Mouse (Mus musculus): ENCODE data around the gene Fxyd5.

Fxyd5 gene

GRCm38 (mm10) chr7:31040281-31041022 is 1.8 kb downstream of the Fxyd5 start:
- peak; percentile 38 for DNase-seq (ENCODE audit: low read depth, low spot score)

- no peak for DNase-seq (ENCODE audit: low read depth, low spot score)
Observed at GRCm38 (mm10) chr7:31039011-31039410, 3.3 kb downstream of the Fxyd5 start.

GRCm38 (mm10) chr7:31037675-31038074 is 4.6 kb downstream of the Fxyd5 start:
- peak; percentile 71 for DNase-seq (ENCODE audit: low read depth, low spot score)

- DNase-seq (ENCODE audit: low read depth, low spot score): peak; percentile 73
Observed at GRCm38 (mm10) chr7:31036917-31037316, 5.4 kb downstream of the Fxyd5 start.

- DNase-seq (ENCODE audit: low read depth, low spot score): no peak
Observed at GRCm38 (mm10) chr7:31035291-31035690, 7.0 kb downstream of the Fxyd5 start.

- peak; percentile 83 for DNase-seq (ENCODE audit: low read depth, low spot score)
Observed at GRCm38 (mm10) chr7:31034789-31035188, 7.5 kb downstream of the Fxyd5 start.

GRCm38 (mm10) chr7:31033409-31034165 is 8.7 kb downstream of the Fxyd5 start:
- peak; percentile 83 for DNase-seq (ENCODE audit: low read depth, low spot score)

GRCm38 (mm10) chr7:31031731-31032130 is 10.6 kb downstream of the Fxyd5 start:
- DNase-seq (ENCODE audit: low read depth, low spot score): peak; percentile 74

GRCm38 (mm10) chr7:31030717-31031116 is 11.6 kb downstream of the Fxyd5 start:
- peak; percentile 40 for DNase-seq (ENCODE audit: low read depth, low spot score)

GRCm38 (mm10) chr7:31028609-31029008 is 13.7 kb downstream of the Fxyd5 start:
- peak; percentile 67 for DNase-seq (ENCODE audit: low read depth, low spot score)

- DNase-seq (ENCODE audit: low read depth, low spot score): no peak
Observed at GRCm38 (mm10) chr7:31017104-31017901, 25.0 kb downstream of the Fxyd5 start.

- DNase-seq (ENCODE audit: low read depth, low spot score): no peak
Observed at GRCm38 (mm10) chr7:31012971-31013370, 29.3 kb downstream of the Fxyd5 start.

GRCm38 (mm10) chr7:31008889-31009288 is 33.4 kb downstream of the Fxyd5 start:
- no peak for DNase-seq (ENCODE audit: low read depth, low spot score)

- no peak for DNase-seq (ENCODE audit: low read depth, low spot score)
Observed at GRCm38 (mm10) chr7:31008175-31008574, 34.1 kb downstream of the Fxyd5 start.

GRCm38 (mm10) chr7:31007775-31008174 is 34.5 kb downstream of the Fxyd5 start:
- no peak for DNase-seq (ENCODE audit: low read depth, low spot score)

GRCm38 (mm10) chr7:31002650-31003049 is 39.6 kb downstream of the Fxyd5 start:
- peak; percentile 88 for DNase-seq (ENCODE audit: low read depth, low spot score)

- DNase-seq (ENCODE audit: low read depth, low spot score): peak; percentile 74
Observed at GRCm38 (mm10) chr7:31000505-31001020, 41.7 kb downstream of the Fxyd5 start.

GRCm38 (mm10) chr7:30996491-30996890 is 45.8 kb downstream of the Fxyd5 start:
- no peak for DNase-seq (ENCODE audit: low read depth, low spot score)

GRCm38 (mm10) chr7:30993986-30994385 is 48.3 kb downstream of the Fxyd5 start:
- DNase-seq (ENCODE audit: low read depth, low spot score): no peak

- no peak for DNase-seq (ENCODE audit: low read depth, low spot score)
Observed at GRCm38 (mm10) chr7:30992148-30992547, 50.1 kb downstream of the Fxyd5 start.

GRCm38 (mm10) chr7:30988519-30989162 is 53.6 kb downstream of the Fxyd5 start:
- DNase-seq (ENCODE audit: low read depth, low spot score): no peak
